Mouse (Mus musculus) myocyte (in vitro differentiated cells): Measurements from ENCODE around the gene Ablim2. TPM values are rescaled to one million over a fixed set of nuclear protein-coding genes. Genes with fewer than 3 reads are reported as not detected.

ENCODE experiments used
- H3K27me3 ChIP-seq: one replicate; pipeline ENCODE4 v1.6.1; 2011; ENCODE audit not compliant: control insufficient read depth, insufficient read depth, insufficient read length
- H3K36me3 ChIP-seq: one replicate; pipeline ENCODE4 v1.6.1; 2011; ENCODE audit not compliant: control insufficient read depth, insufficient read depth
- H3K4me2 ChIP-seq: one replicate; pipeline ENCODE4 v1.6.1; 2011; ENCODE audit warnings: low read depth, control low read depth
- H3K4me3 ChIP-seq: one replicate; pipeline ENCODE4 v1.5.1; 2011; ENCODE audit warnings: mild to moderate bottlenecking, control low read depth, moderate library complexity
- H3K79me2 ChIP-seq: one replicate; pipeline ENCODE4 v1.6.1; 2011; ENCODE audit not compliant: control insufficient read depth, insufficient read depth
- H3ac ChIP-seq: one replicate; pipeline ENCODE4 v1.6.1; 2011; ENCODE audit not compliant: control insufficient read depth, insufficient read length
- CEBPB ChIP-seq: IDR thresholded peaks from 2 replicates; pipeline ENCODE4 v1.6.1; 2011; ENCODE audit warnings: mild to moderate bottlenecking, moderate library complexity; ENCODE audit not compliant: poor library complexity, insufficient read depth, severe bottlenecking
- E2F4 ChIP-seq: IDR thresholded peaks from one replicate; pipeline ENCODE4 v1.6.1; 2011; ENCODE audit warnings: mild to moderate bottlenecking, control low read depth, moderate library complexity; ENCODE audit not compliant: insufficient read depth
- MAX ChIP-seq: IDR thresholded peaks from one replicate; pipeline ENCODE4 v1.6.1; 2011; ENCODE audit warnings: low read depth, mild to moderate bottlenecking, control low read depth
- MYOD1 ChIP-seq, 3 experiments: IDR thresholded peaks; one replicate each; pipeline ENCODE4 v1.6.1; 2011; ENCODE audit warnings: control low read depth in 2 of 3, low read depth in 2 of 3, mild to moderate bottlenecking in 2 of 3, moderate library complexity in 1 of 3; ENCODE audit not compliant: insufficient read length in 2 of 3, control insufficient read depth in 1 of 3
- MYOG ChIP-seq, 3 experiments: IDR thresholded peaks; one replicate each; pipeline ENCODE4 v1.6.1; 2011; ENCODE audit warnings: control low read depth in 2 of 3, low read depth in 2 of 3, mild to moderate bottlenecking in 2 of 3; ENCODE audit not compliant: insufficient read length in 2 of 3, control insufficient read depth in 1 of 3, insufficient read depth in 1 of 3
- POLR2A ChIP-seq: IDR thresholded peaks from one replicate; pipeline ENCODE4 v1.6.1; 2011; ENCODE audit warnings: low read depth, mild to moderate bottlenecking, control low read depth, moderate library complexity; ENCODE audit not compliant: insufficient read length
- POLR2AphosphoS2 ChIP-seq: IDR thresholded peaks from one replicate; pipeline ENCODE4 v1.6.1; 2011; ENCODE audit warnings: low read depth, control low read depth; ENCODE audit not compliant: insufficient read length
- REST ChIP-seq: IDR thresholded peaks from one replicate; pipeline ENCODE4 v1.6.1; 2011; ENCODE audit warnings: mild to moderate bottlenecking, control low read depth, moderate library complexity; ENCODE audit not compliant: insufficient read depth, insufficient read length
- SRF ChIP-seq: IDR thresholded peaks from one replicate; pipeline ENCODE4 v1.6.1; 2011; ENCODE audit warnings: low read depth; ENCODE audit not compliant: control insufficient read depth, insufficient read length
- TCF12 ChIP-seq: IDR thresholded peaks from one replicate; pipeline ENCODE4 v1.6.1; 2011; ENCODE audit warnings: mild to moderate bottlenecking, control low read depth; ENCODE audit not compliant: poor library complexity, insufficient read depth, severe bottlenecking
- TCF3 ChIP-seq: IDR thresholded peaks from one replicate; pipeline ENCODE4 v1.6.1; 2011; ENCODE audit warnings: low read depth, control low read depth; ENCODE audit not compliant: insufficient read length
- USF1 ChIP-seq: IDR thresholded peaks from one replicate; pipeline ENCODE4 v1.6.1; 2011; ENCODE audit warnings: low read depth, mild to moderate bottlenecking, control low read depth, moderate library complexity
- polyA plus RNA-seq: library from polyadenylated mRNA; unstranded; fragments of >200 nt; fragmentation: generic; extraction: Trizol; gene quantifications from one replicate; pipeline ENCODE4 v1.2.1, GENCODE M21; 2012; ENCODE audit warnings: missing spikeins

Gene Ablim2
- polyA plus RNA-seq, 1 experiment: 11.9 TPM

GRCm38 (mm10) chr5:35873382-35873781, 115.7 kb downstream of the Ablim2 start:
- no peaks in the 10 kb centered on the region for H3K36me3 ChIP-seq
- no peak overlapping the region for H3K4me2 ChIP-seq
- H3K4me3 ChIP-seq: no peak overlapping the region
- H3ac ChIP-seq: no peak overlapping the region
- no peaks in the 10 kb centered on the region for H3K27me3 ChIP-seq
- H3K79me2 ChIP-seq: no peaks in the 10 kb centered on the region
- TF ChIP-seq TCF12 (no peak), POLR2A (no peak), MYOD1 (IDR thresholded peaks at IDR 0.05; ENCODE audit: control insufficient read depth in 1 of 3, insufficient read length in 2 of 3, low read depth in 2 of 3) (no peak), MAX (no peak), SRF (no peak), MYOG (IDR thresholded peaks at IDR 0.05; ENCODE audit: control insufficient read depth in 1 of 3, insufficient read depth in 1 of 3, insufficient read length in 2 of 3, low read depth in 2 of 3) (no peak), TCF3 (no peak), POLR2AphosphoS2 (no peak), E2F4 (no peak), REST (no peak), USF1 (no peak)

GRCm38 (mm10) chr5:35876236-35876635, 118.6 kb downstream of the Ablim2 start:
- no peaks in the 10 kb centered on the region for H3K79me2 ChIP-seq
- H3K36me3 ChIP-seq: no peaks in the 10 kb centered on the region
- H3K27me3 ChIP-seq: no peaks in the 10 kb centered on the region
- no peak overlapping the region for H3K4me3 ChIP-seq
- H3K4me2 ChIP-seq: no peak overlapping the region
- TF ChIP-seq TCF12: no peak
- TF ChIP-seq CEBPB: no peak
- no peak for TF ChIP-seq MAX
- TF ChIP-seq POLR2A: no peak
- no peak for TF ChIP-seq TCF3
- TF ChIP-seq E2F4: no peak
- TF ChIP-seq SRF: no peak
- TF ChIP-seq MYOD1 (IDR thresholded peaks at IDR 0.05; ENCODE audit: control insufficient read depth in 1 of 3, insufficient read length in 2 of 3, low read depth in 2 of 3): no peak
- no peak for TF ChIP-seq POLR2AphosphoS2
- TF ChIP-seq REST: no peak
- TF ChIP-seq USF1: no peak
- TF ChIP-seq MYOG (IDR thresholded peaks at IDR 0.05; ENCODE audit: control insufficient read depth in 1 of 3, insufficient read depth in 1 of 3, insufficient read length in 2 of 3, low read depth in 2 of 3): no peak
- no peak overlapping the region for H3ac ChIP-seq

DNA sequence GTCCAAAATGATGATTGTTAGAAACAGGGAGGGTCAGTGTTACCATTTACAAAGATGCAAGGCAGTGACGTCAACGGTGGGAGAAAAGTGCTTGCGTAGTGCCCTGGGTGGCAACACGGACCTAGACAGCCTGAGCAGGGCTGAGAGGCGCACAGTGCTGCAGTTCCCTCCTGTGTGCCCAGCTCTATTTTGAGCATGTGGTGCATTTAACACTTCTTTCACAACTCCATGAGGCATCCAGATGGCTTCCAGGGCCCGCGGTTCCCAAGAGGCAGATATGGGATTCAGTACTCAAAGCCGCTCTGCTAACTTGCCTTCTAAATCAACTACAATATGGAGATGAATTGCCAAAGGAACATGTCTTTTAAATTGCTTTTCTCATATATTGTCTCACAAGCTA, 121.5 kb downstream of the Ablim2 start:
- H3K27me3 ChIP-seq: no peaks in the 10 kb centered on the region
- H3K36me3 ChIP-seq: no peaks in the 10 kb centered on the region
- H3K4me3 ChIP-seq: no peak overlapping the region
- H3K79me2 ChIP-seq: no peaks in the 10 kb centered on the region
- no peak overlapping the region for H3K4me2 ChIP-seq
- H3ac ChIP-seq: no peak overlapping the region
- TF ChIP-seq POLR2AphosphoS2 (no peak), CEBPB (no peak), POLR2A (no peak), MYOG (IDR thresholded peaks at IDR 0.05; ENCODE audit: control insufficient read depth in 1 of 3, insufficient read depth in 1 of 3, insufficient read length in 2 of 3, low read depth in 2 of 3) (no peak), MYOD1 (IDR thresholded peaks at IDR 0.05; ENCODE audit: control insufficient read depth in 1 of 3, insufficient read length in 2 of 3, low read depth in 2 of 3) (no peak), MAX (no peak), TCF3 (no peak), E2F4 (no peak)

- no peaks in the 10 kb centered on the region for H3K79me2 ChIP-seq
- H3K27me3 ChIP-seq: no peaks in the 10 kb centered on the region
- H3K36me3 ChIP-seq: no peaks in the 10 kb centered on the region
- H3K4me2 ChIP-seq: no peak overlapping the region
- no peak for TF ChIP-seq CEBPB
- no peak overlapping the region for H3K4me3 ChIP-seq
- no peak overlapping the region for H3ac ChIP-seq
Measured at GRCm38 (mm10) chr5:35882391-35882790, 124.7 kb downstream of the Ablim2 start.

DNA sequence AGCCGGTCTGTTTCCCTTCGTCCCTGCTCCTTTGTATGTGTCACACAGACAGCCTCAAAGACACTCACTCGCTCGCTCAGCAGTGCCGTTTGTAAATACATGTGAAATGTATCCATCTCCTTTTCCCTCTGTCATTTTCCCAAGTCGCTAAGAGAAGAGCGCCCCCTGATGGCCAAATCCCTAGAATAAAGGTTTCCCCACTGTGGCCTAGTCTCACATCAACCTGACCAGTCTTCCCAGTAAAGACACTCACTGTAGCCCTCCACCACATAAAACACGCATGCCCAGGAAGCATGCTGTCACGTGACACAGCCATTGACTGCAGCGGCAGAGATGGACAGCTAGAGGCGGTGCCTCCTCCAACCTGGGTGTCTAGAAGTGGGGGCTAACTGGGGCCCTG, 126.6 kb downstream of the Ablim2 start:
- no peaks in the 10 kb centered on the region for H3K79me2 ChIP-seq
- H3K4me2 ChIP-seq: no peak overlapping the region
- H3K27me3 ChIP-seq: no peaks in the 10 kb centered on the region
- H3ac ChIP-seq: no peak overlapping the region
- TF ChIP-seq MYOD1 (IDR thresholded peaks at IDR 0.05; ENCODE audit: control insufficient read depth in 1 of 3, insufficient read length in 2 of 3, low read depth in 2 of 3) (no peak), USF1 (peak; percentile 31)
- no peak overlapping the region for H3K4me3 ChIP-seq
- H3K36me3 ChIP-seq: no peaks in the 10 kb centered on the region

DNA sequence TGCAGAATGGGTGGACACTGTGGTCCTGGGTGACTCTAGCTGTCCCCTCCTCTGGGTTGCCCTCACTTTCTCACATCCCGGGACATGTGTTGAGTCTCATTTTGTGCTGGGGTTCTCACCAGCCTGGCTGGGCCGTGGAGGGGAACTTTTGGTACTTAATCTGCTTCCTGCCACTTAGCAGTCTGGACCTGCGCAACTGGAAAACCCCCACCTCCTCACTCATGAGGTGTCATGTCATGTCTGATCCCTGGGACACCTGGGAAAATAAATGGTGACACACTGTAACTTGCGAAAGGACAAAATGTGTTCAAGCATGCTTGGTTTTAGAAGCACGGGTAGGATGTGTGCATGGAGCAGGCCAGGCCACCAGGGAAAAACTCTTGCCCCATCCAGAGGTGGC, 127.0 kb downstream of the Ablim2 start:
- Histone ChIP-seq H3K27me3 (no peaks in the 10 kb centered on the region), H3K36me3 (no peaks in the 10 kb centered on the region), H3ac (no peak overlapping the region), H3K79me2 (no peaks in the 10 kb centered on the region), H3K4me2 (no peak overlapping the region), H3K4me3 (no peak overlapping the region)
- TF ChIP-seq REST: no peak
- no peak for TF ChIP-seq SRF
- TF ChIP-seq TCF12: no peak
- no peak for TF ChIP-seq MAX
- TF ChIP-seq USF1: no peak
- TF ChIP-seq CEBPB: no peak
- TF ChIP-seq E2F4: no peak
- no peak for TF ChIP-seq POLR2AphosphoS2
- no peak for TF ChIP-seq MYOG (IDR thresholded peaks at IDR 0.05; ENCODE audit: control insufficient read depth in 1 of 3, insufficient read depth in 1 of 3, insufficient read length in 2 of 3, low read depth in 2 of 3)
- TF ChIP-seq POLR2A: no peak
- TF ChIP-seq TCF3: no peak
- no peak for TF ChIP-seq MYOD1 (IDR thresholded peaks at IDR 0.05; ENCODE audit: control insufficient read depth in 1 of 3, insufficient read length in 2 of 3, low read depth in 2 of 3)
